Mouse (Mus musculus) R1 (cell line): Measurements from ENCODE around the gene Runx3.
A peak's percentile ranks its signal among the peaks of the same experiment; 100 is the strongest.

ENCODE experiments used
- DNase-seq: peaks from one replicate; pipeline ENCODE4 v3.0.0-alpha.2; 2018; ENCODE audit warnings: low read depth, low spot score

Runx3 gene

DNA sequence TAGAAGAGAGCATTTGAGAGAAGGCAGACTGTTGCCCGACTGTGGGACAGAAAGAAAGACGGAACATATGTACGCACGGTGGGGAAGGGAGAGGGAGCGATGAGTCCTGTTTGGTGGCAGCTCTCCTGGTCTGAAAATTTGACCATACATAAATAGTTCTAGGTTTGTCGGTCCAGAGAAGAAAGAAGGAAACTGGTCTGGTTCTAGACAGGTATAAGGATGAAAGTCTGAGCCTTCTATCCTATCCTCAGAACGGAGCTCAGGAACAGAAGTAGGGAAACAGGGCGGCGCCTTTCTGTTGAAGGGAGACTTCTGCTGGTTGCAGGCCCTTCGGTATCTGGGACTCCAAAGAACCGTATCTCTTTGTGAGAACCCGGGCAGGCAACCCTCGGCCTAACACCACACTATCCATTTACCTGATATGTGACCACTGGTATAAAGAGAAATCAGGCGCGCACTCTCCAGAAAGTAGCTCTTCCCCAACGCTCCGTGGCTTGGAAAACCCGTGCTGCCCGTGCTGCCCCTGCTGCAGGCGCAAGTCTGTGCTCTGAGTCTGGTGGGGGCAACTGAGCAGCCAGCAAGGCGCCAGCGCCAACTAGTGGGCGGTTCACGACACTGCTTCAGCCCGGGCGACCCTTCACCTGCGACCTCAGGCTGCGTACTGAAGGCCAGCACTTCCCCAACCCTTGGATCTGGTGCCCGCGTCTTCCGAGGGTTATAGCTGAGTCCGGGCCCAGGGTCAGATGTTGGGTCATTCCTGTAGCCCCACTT, 29.8 kb downstream of the Runx3 start:
- DNase-seq = peak; percentile 82

DNA sequence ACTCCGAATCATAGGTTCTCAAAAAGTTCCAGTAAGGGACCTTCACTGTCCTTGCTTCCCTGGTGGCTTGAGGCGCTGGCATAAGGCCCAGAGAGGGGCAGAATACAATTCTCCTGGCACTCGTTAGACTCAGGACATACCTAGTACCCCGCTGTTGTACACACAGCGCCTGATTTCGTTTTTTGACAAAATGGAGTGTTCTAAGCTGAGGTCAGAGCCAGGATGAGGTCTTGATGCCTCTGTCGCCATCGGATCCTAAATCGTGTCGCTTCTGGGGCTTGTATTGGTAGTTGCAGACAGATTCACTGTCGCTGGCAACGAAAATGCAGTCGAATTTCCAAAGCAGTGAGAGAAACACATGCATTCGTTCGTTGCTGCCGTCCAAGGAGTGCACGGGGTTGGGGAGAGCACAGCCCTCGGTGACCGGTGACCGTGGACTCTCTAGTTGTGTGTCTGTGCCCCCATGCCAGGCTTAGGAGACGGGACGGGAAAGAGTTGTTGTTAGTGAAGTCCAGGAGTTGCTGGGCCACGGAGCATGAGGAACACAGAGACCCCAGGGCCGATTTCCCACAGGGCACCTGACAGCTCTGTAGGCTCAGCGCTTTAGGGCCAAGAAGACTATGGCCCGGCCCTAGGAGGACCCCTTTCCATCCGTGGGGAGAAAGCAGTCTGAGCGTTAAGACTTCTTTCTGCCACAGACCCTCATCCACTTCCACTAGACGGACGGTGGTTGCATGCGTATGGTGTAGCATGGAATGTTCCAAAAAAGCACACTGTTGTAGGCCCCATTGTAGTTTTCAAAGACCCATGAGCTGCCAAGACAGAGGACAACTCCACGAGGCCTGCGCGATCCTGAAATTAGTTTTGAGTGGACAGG, 30.9 kb downstream of the Runx3 start:
- DNase-seq = peak; percentile 16

DNA sequence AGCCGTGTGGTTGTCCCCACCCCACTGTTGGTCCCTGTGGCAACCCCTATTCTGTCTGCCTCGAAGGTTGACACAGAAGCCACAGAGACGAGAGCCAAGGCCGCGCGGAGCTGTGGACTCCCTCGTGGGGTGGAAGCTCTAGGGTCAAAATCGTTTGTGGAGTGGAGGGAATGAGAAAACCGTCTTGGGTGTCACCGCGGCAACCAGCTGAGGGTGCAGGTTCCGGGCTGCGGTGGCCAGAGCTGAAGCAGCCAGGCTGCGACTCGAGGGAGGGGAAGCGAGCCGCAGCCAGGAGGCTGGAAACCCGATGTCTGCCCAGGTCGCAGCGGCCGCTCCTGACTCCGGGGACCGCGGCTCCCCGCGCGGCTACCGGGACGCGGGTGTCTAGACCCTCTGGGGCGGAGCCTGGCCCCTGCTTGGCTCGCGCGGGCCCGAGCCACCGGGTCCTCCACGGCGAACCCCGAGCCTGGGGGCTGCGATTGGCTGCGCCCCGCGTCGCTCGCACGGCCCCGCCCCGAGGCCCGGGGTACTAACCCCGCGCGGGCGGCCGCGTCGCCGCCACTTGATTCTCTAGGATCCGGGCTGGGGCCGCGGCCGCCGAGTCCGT, 31.6 kb downstream of the Runx3 start:
- peak; percentile 33 for DNase-seq

DNA sequence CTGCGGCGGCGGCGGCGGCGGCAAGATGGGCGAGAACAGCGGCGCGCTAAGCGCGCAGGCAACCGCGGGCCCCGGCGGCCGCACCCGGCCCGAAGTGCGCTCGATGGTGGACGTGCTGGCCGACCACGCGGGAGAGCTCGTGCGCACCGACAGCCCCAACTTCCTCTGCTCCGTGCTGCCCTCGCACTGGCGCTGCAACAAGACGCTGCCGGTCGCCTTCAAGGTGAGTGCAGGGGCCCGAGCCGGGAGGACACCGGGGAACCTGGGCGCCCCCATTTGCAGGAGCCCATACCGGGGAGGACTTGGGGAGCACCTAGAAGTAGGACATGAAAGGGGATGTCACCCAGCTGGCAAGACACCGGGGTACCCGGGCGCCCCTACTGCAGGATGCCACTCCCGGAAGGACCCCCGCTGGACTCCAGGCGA, 32.4 kb downstream of the Runx3 start:
- peak; percentile 22 for DNase-seq

DNA sequence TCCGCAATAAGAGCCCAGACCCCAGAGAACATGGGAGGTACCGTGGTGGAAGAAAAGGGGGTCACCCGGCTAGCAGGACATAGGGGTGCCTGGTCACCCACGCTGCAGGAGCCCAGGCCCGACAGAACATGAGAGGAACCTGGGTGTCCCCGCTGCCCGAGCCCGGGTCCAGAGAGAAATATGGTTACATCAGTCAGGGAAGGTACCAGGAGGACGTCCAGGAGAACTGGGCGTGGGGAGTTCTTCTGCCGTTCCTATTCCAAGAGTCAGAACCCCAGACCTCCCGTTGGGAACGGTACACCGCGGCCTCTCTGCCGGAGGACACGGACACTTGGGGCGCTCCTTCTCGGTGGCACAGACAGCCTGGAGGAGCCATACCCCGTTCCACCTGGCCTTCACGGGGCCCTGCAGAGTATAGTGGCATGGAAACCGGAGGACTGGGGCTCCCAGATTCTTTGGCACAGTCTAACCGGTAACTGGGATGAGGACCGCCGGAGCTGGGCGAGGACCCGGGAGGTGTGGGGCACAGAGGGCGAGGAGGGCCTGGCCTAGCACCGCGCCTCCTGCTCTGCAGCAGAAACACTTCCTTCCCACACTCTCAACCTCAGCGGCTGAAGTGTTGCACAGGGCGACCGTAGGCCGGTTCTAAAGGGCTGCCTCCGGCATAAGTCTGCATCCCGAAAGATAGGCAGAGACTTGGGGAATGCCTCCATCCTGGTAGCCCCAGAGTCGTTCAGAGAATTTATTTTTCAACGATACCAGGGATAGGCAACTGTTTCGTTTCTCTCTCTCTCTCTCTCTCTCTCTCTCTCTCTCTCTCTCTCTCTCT, 33.0 kb downstream of the Runx3 start:
- peak; percentile 64 for DNase-seq

DNA sequence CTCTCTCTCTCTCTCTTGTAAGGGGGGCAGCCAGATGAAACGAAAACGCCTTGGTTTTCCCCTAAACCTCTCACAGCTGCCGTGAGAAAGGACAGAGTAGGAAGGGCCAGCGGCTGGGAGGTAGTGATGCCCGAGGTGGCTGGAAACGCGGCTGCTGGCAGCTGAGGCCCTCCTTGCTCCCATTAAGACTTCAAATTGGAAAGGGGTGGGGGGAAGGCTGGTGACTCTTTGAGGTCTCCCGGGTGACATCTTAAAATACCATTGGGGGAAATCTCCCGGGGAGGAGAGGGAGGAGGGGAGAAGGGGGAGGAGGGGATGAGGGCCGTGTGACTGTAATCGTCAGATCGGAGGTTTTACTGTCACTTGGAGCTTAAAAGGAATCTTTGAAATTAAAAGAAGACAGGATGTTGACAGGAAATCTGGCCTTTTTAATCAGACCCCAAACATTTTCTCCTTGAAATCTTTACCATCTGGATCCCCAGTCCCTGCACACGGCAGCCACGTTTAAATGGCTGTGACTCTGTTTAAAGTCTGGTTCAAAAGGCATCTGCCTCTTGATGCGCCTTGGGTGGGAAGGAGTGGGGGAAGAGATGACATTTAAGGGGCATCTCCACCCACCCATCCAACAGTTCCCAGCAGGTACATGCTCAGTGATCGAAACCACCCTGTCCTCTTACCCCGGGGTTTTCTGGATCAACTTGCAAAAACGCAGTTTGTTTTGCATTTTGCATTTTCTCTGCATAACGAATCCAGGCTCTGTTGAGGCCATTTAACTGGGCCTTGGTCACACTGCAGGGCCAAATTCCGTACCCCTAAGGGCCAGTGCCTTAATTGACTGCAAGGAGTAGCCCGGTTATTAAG, 33.9 kb downstream of the Runx3 start:
- no peak for DNase-seq

DNA sequence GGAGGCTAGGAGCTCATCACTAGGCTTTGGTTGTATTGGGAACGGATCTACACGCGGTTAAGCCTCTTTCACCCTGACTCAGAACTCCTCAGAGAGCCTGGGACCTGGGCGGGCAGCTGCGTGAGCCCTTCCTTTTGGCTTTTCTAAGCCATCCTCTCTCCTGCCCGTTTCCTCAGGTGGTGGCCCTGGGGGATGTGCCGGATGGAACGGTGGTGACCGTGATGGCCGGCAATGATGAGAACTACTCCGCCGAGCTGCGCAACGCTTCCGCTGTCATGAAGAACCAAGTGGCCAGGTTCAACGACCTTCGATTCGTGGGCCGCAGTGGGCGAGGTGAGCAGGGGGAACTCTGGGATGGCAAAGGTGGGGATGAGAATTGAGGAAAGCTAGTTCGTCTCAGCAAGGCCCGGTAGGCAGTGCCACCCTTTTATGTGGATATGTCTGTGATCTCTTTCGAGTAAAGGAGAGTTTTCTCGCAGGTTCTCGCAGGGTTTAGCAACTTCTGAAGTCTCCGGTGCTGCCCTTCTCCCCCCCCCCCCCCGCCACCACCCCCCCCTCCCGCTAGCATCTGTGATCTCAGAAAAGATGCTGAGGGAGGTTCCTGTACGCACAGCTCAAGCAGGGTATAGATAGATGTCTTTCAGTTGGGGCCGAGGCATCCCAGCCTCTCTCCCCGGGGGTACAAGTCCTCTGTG, 34.8 kb downstream of the Runx3 start:
- no peak for DNase-seq

DNA sequence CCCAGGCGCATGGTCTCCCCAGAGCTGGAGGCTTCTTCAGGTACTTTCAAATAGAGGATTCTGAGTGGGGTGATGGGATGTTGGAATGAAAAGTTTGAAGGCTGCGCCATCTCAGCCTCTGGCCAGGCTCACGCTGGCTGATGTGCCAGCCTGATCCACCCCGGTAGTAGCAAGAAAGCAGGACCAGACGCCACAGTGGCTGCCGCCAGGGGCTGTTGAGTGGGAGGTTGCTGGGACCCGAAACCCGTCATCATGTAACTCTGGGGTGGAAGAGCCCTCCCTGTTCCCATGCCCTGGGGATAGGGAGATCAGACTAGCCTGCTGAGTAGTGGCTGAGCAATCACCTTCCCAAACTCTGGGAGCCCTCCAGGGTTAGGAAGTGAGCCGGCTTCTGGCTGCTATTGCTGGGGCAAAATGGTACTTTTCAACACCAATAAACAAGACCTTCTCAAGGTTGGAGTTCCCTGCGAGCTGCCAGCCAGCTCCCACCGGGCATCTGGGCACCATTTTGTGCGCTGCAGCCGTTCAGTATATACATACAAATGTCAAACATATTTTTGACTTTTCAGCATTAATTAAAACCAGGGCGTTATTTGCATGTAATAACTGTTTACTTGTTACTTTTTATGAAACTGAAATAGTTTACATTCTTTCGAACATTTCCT, 35.5 kb downstream of the Runx3 start:
- DNase-seq = no peak

DNA sequence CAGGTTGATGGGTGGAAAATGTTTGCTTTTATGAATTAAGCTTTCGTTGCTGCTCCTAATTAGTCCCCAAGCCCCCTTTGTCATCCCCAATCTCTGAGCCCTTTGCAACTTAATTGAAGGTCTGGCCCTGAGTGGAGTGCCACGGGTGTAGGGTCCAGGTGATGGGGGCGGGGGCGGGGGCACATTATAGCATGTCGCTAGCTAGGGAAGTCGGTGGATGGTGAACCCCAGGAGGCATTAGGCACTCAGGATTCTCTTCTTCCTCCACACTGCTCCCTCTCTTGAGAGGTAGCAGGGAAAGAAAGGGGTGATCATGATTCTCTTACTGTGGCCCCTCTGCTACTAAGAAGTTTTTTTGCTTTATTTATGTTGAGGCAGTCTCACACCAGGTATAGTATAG, 36.1 kb downstream of the Runx3 start:
- DNase-seq = no peak

DNA sequence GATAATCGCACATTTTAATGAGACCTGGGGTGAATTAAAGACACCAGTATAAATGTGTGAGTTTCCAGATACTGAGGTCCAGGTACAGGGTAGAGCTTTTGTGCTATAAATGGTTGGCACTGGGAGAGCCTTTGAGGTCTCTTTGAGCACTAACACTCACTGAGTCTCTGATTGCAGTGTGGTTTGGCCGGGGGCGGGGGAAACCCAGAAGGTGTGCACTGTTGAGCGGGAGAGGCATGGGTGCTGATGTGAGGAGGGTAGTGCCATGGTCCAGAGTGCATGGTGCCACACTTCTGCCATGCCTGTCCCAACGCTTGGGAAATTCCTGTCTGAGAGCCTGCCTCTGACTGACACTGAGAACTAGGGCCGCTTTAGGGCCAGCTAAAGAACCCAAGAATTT, 36.9 kb downstream of the Runx3 start:
- DNase-seq = no peak

DNA sequence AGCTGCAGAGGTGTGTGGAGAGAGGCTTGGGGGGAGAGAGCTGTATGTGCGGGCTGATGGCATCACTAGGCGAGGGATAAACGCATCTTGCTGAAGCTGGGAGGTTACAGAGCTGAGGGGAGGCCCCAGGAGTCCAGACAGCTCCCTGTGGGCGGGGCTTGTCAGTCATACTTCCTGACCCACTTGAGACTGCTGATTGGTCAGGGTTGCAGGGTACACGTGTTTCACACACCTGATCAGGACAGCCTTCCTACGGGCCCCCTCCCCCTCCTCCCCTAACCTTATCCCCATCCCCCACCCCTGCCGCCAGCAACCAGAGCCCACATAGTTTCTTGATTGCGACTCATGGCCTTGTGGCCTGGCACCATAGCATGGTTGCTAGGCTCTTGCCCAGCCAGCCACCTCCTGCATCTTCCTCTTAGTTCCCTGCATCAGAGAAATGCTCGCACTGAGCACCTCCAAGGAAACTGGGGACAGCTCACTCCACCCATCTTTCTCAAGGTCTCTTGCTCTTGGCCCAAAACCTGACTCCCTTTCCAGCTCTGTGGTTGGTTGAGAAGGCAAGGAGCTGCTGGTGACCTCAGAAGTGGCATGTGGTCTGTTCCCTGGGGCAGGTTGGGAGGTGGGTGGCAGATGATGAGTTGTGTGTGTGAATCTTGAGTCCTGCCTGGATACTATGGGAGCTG, 38.4 kb downstream of the Runx3 start:
- peak; percentile 83 for DNase-seq

DNA sequence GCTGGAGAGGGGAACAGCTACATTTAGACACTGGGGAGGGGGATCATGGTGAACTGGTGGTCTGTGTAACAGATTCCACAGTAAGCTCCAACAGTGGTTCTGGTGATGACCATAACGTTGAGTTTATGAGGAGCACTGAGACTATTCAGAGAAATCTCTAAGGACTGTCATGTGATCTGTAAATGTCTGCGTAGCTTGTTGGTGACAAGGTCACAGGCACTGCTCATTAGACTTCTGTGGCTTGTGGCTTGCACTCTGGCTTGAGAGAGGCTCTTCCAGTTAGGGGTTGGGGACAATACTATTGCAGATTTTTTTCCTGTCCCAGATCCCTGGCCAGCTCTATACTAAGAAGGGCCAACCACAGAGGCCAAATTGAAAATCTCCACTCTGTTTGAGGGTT, 39.2 kb downstream of the Runx3 start:
- DNase-seq = no peak

DNA sequence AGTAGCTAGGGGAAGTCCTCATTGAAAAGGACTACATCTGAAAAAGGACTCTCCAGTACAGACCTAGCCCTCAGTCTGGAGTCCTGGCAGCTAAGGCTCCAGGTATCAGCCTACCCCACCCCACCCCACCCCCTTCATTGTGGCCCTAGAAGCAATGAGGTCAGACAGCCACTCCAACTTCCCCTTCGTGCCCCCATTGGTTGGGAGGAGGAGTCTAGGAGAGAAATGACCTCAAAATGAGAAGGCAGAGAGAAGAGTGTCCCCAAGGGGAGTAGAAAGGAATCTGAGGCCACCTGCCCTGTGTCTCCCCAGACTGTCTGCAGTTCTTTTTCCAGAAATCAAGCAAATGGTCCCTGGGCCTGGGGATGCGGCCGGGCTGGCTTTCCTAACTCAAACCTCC, 39.7 kb downstream of the Runx3 start:
- DNase-seq = no peak

DNA sequence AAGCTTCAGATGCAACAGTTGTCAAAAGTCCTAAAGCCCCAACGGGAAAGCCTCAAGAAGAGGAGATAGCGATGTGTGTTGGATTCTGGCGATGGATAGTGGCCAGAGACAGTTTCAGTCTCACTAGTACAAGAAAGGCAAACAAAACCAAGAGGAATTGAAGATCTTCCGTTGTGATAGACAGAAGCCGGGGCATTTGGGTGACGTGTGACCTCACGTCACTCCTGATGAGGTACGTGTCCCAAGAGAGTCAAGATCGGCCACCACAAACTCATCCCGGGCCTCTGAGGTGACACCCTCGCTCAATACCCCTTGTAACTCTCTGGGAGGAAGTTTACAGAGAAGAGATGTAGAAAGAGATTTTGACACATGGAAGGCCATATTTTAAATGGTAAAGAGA, 41.0 kb downstream of the Runx3 start:
- DNase-seq = no peak

DNA sequence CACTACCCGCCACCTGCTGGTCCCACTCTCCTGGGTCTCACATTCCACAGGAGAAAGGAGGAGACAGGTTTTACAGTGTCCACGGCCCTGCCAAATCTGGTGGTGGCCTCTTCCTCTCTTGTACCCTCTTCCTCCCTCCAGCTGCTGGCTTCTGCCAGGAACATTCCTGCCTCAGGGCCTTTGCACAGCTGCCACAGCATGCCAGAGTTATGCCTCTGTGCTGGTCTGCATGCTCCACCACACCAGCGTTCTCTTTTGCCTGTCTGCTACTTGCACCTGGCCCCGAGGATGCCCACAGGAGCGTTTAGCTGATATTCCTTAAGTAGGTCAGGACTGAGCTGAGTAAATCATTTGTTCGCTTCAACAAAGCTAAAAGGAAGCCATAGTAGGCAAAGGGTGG, 45.3 kb downstream of the Runx3 start:
- no peak for DNase-seq

DNA sequence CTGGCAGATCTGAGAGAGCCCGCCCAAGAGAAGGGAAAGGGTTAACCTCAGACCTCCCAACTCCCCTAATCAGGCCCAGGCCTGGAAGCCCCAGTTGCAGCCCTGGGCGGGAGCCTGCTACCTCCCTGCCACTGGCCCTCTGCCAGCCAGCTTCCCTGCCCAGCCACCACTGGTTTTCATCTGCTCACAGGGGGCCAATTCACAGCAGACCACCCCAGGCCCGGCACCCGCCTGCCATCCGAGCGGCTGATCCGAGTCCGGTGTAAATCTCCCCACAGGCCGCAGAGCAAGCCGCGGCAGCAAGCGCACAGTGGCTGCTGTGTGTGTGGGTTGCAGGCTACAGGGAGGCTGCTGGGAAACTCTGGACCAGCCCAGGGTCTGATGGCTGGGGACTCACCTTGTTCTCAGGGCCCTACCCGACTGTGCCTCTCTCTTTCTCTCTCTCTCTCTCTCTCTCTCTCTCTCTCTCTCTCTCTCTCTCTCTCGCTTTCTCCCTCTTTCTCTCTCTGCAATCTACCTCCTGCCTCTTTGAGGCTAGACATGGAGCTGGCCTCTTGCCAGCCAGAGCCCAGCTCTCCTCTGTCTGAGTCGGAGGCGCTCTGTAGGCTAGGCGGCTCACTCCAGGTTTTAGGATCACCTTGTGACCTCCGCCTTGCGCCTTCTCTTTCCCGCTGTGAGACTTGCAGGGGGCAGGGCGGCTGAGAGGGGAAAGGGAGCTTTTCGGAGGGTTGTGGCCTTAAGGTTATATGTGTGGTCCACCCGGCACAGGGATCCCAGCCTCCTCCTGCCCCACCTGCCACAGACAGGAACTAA, 46.2 kb downstream of the Runx3 start:
- peak; percentile 68 for DNase-seq

DNA sequence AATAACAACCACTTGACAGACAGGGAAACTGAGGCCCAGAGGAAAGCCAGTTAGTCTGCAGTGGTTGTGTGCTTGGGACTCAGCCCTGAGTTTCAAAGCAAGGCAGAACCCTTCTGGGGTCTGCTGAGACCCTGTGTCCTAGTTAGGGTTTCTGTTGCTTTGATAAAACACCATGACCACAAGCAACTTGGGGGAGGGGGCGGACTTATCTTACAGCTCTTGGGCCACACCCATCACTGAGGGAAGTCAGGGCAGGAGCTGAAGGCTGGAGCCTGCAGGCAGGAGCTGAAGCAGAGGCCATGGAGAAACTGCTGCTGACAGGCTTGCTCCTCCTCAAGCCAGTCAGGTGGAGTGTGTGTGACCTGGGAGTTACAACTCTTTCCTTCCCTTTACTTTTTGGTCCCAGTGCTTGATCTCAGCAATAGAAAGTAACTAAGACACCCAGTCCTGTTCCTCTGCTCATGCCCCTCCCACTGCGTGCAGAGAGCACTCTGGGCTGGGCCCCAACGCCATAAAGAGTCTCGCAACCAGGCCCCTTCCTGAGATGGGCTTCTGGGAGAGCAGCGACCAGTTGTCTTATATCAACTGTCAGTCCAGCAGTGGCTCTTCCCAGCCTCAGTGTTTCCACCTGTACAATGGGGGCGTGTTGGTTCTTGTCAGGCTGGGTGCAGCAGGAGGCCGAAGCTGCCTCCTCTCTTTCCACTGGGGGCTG, 47.5 kb downstream of the Runx3 start:
- DNase-seq = peak; percentile 62
